Mouse (Mus musculus) cerebral cortex, adult 2 months (tissue): ENCODE measurements around the gene Hoxa5.

Source experiments
- WGBS: fragments of 180-500 bp; shearing (Covaris S2); methylation state at CpG from one replicate; pipeline ENCODE4 v1.1.7; 2018; 5-methylcytosine and 5-hydroxymethylcytosine counted together

Hoxa5 gene

GRCm38 (mm10) chr6:52214271-52214670 lies 9.9 kb upstream of the Hoxa5 start:
- 12% methylated on average over 5 of the region's 5 CpGs for WGBS

GRCm38 (mm10) chr6:52213119-52213986 lies 9.0 kb upstream of the Hoxa5 start, which contains the start of the genes Hoxa3 and Gm28308:
Gene Hoxa3 (minus strand): TSS chr6:52213336.
Gene Gm28308 (minus strand): TSS chr6:52213339.
- 4% methylated on average over 38 of the region's 38 CpGs for WGBS

GRCm38 (mm10) chr6:52212556-52213118 lies 8.2 kb upstream of the Hoxa5 start:
- 3% methylated on average over 22 of the region's 22 CpGs for WGBS

- 6% methylated on average over 13 of the region's 13 CpGs for WGBS
Observed at GRCm38 (mm10) chr6:52211961-52212360, 7.6 kb upstream of the Hoxa5 start.

GRCm38 (mm10) chr6:52211170-52211935 lies 7.0 kb upstream of the Hoxa5 start:
- WGBS: 2% methylated on average over 37 of the region's 37 CpGs

- 12% methylated on average over 12 of the region's 12 CpGs for WGBS
Observed at GRCm38 (mm10) chr6:52209685-52210046, 5.3 kb upstream of the Hoxa5 start.

- WGBS: 8% methylated on average over 18 of the region's 18 CpGs
Observed at GRCm38 (mm10) chr6:52208868-52209684, 4.7 kb upstream of the Hoxa5 start.

- WGBS: 3% methylated on average over 47 of the region's 47 CpGs
Observed at GRCm38 (mm10) chr6:52208072-52208867, 3.9 kb upstream of the Hoxa5 start, which contains the start of gene Hoxa6. Gene Hoxa6 (minus strand): TSS chr6:52208722.

GRCm38 (mm10) chr6:52206882-52207683 lies 2.7 kb upstream of the Hoxa5 start:
- WGBS: 6% methylated on average over 4 of the region's 4 CpGs

- 5% methylated on average over 55 of the region's 55 CpGs for WGBS
Observed at GRCm38 (mm10) chr6:52205638-52206621, 1.5 kb upstream of the Hoxa5 start.

GRCm38 (mm10) chr6:52205221-52205620 lies 834 bp upstream of the Hoxa5 start:
- WGBS: 6% methylated on average over 14 of the region's 14 CpGs

- 2% methylated on average over 45 of the region's 46 CpGs for WGBS
Observed at GRCm38 (mm10) chr6:52203371-52204049, 877 bp downstream of the Hoxa5 start.

- 3% methylated on average over 10 of the region's 10 CpGs for WGBS
Observed at GRCm38 (mm10) chr6:52203121-52203370, 1.3 kb downstream of the Hoxa5 start.

GRCm38 (mm10) chr6:52202362-52203120 lies 1.8 kb downstream of the Hoxa5 start:
- 10% methylated on average over 22 of the region's 22 CpGs for WGBS

- 22% methylated on average over 1 of the region's 1 CpGs for WGBS
Observed at GRCm38 (mm10) chr6:52201269-52201668, 3.1 kb downstream of the Hoxa5 start.

GRCm38 (mm10) chr6:52200751-52201250 lies 3.6 kb downstream of the Hoxa5 start:
- 14% methylated on average over 10 of the region's 10 CpGs for WGBS

- WGBS: 7% methylated on average over 30 of the region's 30 CpGs
Observed at GRCm38 (mm10) chr6:52200073-52200750, 4.2 kb downstream of the Hoxa5 start.
